Mouse (Mus musculus) thymus, postnatal 14 days (tissue): ENCODE measurements around the gene Rptor.

ENCODE experiments used
- DNase-seq: peaks from one replicate; pipeline ENCODE4 v3.0.0; 2021

Gene Rptor

DNA sequence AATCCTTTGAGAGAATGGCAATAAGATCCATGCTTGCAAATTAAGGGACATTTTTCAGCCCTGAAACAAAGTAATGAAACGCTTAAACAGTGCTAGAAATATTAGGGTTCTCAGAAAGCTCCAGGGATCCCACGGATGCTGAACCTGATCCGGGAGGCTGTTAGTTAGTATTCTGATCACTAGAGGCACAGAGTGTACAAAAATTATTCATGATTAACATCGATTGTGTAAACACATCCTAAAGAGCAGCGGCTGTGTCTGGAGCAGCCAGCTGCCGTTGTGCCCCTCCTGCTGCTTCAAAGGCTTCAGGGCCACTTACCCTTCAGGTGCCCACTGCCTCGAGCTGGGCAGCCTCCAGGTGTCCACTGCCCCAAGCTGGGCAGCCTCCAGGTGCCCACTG lies 185.8 kb downstream of the Rptor start:
- DNase-seq: no peak

DNA sequence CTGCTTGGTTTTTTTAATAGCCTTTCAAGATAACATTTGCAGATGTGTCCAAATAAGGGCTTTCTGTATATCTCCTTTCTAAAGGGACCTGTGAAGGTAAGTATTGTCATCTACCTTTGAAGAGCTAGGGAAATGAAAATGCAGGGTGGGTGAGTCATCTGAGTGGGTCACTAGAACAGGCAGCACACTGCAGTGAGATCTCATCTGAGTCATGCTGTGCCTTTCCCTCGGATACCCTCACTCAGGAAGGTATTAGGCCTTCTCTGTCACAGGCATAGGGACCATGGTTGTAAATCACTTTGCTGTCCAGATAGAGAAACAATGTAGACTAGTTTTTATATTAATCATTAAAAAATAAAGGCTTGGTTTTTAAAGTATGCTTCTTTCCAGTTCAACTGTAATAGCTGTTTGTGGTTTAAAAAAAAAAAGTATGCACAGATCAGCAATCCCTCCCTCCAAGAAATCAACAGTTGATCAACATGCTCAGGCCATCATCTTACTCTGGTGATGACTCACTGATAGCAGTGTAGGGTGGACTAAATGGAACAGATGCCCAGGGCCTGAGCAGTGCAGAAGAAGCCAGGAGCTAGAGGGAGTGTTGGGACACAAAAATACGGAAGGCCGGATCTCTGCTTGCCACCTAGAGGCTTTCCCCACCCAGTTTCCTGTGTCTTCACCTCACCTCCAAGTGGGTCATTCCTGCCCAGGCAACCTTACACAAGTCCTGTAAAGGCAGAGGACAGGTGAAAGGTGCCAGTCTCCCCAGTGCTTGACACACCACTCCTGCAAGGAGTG lies 186.4 kb downstream of the Rptor start:
- DNase-seq: no peak

DNA sequence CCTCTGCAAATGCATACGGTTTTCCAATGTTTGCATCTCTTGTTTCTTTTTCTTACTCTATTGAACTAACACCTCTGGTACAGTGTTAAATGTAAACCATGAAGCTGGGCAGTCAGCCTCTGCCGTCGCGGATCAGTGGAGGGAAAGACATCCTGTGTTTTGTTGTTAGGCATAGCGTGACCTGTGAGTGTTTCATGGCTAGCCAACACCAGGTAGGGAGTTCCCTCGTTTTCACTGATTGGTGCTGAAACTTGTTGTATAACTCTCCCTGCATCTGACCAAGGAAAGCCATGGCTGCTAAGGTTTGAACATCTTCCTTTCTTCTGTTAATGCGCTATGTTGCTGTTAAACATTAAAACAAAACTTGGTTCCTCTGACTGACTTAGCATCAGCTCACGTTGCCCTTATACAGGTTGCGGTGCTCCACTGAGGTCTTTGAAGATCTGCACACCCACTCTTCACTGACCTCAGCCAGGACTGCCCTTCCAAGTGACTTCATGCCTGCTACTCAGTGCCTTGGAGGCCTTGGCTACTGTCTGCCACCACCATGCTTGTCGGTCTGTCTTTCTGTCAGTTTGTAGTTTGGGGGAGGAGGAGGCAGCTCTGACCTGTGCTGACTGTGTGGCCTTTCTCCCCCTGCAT lies 189.3 kb downstream of the Rptor start:
- no peak for DNase-seq

DNA sequence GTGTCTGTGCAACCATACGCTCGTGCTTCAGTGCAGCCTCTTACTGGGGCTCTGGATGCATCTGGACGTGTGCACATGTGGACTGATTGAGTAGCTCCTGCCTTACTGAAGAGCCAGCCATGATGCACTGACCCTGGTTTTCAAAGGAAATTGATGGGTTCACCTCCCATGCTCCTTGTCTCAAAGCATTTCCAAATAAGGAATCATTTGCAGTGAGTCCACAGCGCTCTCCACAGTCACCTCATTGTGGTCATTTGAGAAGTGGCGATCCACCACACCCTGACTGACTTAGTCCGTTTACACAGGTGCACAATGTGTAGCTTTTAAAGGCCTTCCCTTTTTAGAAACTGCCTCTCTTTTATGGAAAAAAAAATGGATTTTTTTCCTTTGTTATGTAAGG lies 190.7 kb downstream of the Rptor start:
- no peak for DNase-seq

DNA sequence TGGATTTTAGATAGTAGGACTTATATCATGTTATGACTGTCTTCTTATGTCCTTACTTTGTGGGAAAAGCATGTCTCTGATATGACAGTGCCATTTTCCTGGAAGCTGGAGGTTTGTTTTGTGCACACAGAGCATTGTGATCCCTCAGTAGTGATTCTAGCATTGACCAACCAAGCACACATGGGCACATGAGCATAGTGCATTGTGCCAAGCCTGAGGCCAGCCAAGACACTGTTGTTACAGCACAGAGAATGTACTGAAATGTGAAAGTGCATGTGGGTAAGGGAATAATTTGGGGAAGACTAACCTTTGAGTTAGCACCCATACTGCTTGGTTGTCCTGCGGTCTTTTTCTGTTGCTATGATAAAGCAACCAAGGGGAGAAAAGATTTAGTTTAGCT lies 191.3 kb downstream of the Rptor start:
- DNase-seq: no peak

DNA sequence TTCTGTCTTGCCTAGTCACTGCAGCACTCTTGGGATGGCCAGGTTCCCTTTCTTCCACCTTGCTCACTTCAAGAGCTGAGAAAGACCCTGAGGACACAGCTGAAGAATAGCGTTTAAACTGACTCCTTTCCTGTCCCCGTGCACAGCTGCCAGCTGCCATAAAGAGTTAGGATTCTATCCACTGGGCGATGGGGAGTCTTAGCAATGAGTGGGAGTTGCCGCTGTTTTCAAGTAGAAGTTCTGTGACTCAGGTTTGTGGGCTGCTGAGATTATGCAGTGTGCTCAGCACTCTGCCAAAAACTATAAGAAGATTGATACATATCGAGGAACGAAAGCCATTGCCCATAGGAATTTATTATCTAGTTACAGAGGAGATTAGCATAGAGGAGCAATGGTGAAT lies 192.0 kb downstream of the Rptor start:
- no peak for DNase-seq

DNA sequence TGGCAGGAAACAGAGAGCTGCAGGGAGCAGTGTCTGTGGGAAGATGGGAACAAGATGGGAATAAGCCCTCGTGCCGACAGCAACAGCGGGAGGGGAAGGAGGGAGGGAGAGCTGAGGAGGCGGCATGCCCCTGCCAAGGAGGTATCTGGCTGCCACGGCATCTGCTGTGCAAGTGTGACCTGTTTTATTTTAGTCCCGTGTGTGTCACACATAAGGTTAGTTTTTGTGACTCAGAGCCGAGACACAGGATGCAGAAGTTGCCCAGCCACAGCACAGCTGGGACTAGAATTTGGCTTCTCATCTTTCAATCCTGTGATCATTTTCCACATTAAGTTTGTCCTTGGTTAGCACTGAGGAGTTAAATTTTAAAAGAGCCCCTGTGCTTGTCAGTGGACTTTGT lies 193.7 kb downstream of the Rptor start:
- DNase-seq: peak; percentile 37

DNA sequence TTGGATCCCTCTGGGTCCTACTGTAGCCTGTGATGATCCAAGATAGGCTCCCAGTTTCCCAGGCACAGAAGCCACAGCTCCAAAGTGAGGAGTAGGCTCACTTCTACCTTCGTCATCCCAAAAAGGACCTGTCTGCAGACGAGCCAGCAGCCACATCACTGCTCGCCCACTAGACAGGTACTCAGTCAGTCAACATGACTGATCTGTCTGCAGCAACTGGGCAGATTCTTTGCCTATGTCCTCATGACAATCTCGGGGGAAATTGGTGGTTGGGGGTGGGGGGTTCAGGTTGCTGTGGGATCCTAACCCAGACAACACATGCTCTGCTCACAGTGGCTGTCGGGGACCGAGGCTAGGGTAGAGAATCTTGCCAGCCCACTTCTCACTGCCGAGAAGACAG lies 194.1 kb downstream of the Rptor start:
- no peak for DNase-seq

DNA sequence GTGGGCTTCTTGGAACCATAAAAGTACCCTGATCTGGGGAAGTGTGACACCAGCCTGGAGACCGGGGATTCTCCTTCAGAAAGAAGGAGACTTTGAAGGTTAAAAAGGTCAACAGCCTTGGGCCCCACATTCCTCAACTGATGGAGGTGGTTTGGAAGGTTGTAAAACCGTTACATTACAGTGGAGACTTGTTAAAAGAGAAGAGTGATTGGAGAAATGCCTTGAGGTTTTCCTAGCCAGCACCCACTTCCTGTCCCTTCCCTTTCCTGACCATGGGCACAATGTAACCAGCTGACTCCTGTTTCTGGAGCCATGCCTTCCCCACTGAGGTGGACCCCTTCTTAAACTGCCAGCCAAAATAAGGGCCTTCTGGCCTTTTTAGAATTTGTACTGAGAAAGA lies 196.8 kb downstream of the Rptor start:
- DNase-seq: no peak

DNA sequence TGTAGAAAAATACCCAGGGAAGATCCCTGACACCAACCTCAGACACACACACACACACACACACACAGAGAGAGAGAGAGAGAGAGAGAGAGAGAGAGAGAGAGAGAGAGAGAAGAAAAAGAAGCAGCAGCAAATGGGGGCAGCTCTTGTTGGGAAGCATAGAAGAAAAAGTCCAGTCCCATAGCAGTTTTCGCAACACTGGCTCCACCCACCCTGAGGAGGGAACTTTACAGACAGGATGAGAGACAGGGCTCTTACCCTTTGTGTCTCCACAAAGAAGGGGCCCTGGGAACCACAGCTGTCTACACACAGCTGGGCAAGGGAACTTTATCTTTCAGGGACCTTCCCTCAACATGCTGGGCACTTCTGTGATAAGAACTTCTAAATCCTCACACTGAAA lies 199.2 kb downstream of the Rptor start:
- peak; percentile 82 for DNase-seq

DNA sequence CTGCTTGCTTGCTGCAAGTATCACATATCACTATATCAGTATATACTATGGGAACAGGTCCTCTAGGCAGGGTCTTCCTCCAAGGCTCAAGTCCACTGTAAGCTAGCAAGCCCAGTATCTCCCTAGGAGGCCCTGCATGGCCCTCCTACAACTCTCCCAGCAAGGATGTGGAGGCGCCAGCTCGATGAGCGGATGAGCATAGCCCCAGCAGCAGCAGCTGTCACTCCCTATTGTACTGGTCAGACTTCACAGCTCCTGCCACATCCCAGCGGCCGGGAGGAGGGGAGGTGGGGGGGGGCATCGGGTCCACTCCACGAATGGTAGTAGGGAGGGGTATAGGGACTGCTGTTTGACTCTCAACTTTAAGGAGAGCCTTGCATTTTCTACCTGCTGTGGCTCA lies 200.2 kb downstream of the Rptor start:
- no peak for DNase-seq

DNA sequence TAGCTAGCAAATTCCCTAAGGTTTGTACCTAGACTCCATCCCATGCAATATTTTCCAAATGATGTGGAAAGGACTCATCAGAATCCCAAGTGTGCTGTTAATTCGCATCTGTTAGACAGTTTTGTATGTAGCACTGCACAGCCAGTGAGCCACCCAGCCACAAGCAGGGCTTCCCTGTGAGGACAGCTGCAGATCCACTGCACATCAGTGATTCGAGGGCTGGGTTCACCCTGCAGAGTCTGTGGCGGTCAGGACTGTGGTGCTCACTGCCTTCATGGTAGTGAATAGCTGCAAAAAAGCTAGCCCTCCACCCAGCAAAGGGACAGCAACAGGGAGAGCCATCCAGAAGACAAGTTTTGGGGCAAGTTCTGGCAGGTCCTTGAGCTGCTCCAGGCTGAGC lies 201.7 kb downstream of the Rptor start:
- no peak for DNase-seq

DNA sequence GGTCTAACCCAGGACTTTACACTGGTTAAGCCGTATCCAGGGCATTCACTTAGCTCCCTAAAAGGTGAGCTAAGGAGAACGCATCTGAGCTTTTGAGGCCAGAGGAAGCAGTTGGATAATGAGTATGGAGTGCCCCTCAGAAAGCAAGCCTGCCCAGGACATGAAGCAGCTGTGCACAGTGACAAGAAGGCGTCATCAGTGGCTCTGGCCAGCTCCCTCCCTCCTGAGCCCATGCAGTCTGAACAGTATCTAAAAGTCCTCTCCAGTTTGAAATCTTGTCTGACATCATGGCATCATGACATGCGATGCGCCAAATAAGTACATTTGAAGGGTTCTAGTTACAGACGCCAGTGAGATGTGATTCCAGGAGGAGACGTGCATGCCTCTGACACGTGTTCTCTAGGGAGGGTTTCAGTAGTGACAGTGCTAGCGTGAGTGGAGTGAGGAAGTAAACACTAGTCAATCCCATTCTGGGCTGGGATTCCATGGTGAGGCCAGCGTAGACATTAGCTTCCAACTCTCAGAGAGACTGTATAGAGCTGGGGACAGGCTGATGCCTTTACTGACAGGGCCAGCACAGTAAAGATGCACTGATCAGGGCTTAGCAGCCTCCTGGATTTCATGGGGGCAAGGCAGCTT lies 202.5 kb downstream of the Rptor start:
- DNase-seq: no peak

DNA sequence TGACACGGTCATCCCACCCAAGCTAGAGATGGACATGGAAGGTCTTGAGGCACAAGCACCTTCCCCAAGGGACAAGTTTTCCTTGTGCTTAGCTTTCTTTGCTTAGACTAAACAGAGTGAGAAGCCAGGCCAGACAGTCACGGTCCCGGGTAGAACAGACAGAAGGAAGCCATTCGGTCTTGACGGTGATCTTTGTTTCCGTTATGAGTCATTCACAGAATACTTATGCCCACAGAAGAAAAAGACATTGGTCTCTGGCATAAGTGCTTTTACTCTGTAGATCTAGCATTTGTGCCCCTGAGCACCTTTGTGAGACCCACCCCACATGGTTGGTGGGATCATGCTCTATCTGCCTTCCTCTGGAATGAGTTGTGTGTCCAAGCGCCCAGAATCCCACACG lies 203.8 kb downstream of the Rptor start:
- DNase-seq: no peak

DNA sequence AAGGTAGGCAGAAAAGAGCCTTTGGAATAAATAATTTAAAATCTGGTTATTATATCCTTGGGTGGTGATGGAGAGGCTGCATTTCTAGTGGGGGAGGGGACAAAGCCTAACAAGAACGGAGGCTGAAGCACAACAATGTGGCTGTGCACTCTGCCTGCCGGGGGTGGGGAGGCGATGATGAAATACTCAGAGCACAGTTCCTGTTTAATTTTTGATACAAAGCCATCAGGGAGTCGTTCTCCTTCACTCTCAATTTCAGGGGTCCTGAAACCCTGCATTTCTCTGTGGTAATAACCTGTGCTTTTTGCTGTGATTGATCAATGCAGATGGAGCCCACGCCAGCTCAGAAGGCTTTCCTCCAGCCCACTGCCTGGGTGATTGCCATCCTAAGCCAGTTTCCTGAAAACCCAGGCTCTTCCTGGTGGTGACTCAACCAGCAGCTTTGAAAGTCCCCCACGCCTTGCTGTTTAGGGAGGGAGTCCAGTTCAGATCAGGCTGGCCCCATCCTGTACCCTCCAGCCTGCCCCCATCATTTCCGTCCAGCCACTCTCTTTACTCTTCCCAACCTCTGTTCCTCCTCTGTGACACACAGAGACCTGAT lies 204.8 kb downstream of the Rptor start:
- DNase-seq: no peak

DNA sequence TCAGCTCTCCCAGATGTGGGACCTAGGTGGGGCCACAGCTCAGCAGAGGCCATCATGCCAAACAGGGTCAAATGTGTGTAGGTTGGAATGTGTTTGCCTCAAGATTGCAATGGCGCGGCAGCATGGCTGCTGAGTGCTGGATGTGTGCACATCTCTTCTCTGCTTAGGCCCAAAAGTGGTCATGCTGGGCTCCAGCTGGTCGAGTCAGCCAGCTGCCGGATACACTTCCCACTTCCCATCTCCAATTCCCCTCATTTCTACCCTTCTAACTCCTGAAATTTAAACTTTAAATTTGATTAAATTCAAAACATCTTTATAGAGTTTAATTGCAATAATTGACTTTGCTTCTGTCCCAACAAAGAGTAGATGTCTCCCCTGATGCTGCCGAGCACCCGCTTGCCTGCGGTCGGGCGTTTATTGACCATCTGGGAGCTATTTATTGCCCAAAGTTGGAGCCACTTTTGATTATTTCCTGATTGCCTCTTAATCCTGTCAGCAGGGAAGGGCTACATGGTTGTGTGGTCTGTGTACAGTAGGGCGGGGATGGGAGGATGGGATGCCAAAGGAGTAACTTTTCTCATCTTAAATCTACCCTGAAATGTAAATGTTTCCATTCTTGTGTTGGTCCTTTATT lies 206.1 kb downstream of the Rptor start:
- DNase-seq: no peak

DNA sequence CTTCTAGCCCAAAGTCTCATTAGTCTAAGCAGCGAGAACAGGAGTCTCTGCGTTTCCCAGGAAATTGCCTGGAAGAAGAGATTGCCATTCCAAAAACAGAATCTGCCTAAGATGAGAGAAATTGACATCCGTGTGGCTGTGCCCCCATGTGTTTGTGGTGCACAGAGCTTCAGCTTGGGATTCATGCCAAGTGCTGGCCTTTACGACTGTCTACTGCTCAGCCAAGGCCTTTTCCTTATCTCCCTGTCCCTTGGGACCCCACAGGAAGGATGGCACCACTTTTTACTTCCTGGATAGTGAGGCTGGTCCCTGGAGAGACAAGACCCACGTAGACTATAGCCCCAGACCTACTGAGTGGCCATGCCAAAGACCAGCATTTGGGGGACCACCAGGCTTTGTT lies 206.6 kb downstream of the Rptor start:
- DNase-seq: no peak

DNA sequence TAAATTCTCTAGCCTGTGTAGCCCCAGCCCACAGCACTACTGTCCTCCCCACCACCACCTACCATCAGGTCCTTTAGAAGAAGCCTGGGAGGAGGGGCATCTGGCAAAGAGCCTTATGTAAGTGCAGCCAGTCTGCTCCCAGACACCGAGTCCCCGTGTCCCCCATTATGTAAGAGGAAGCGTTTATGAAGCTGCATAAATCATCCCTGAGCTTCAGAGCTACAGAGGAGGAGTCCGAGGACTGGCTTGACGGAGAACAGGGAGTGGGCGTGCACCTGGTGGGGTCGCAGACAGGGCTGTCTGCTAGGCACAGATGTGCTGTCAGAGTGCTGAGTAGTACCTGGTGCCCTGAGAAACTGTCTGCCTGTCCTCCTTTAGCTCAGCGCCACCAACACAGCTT lies 208.3 kb downstream of the Rptor start:
- peak; percentile 47 for DNase-seq

DNA sequence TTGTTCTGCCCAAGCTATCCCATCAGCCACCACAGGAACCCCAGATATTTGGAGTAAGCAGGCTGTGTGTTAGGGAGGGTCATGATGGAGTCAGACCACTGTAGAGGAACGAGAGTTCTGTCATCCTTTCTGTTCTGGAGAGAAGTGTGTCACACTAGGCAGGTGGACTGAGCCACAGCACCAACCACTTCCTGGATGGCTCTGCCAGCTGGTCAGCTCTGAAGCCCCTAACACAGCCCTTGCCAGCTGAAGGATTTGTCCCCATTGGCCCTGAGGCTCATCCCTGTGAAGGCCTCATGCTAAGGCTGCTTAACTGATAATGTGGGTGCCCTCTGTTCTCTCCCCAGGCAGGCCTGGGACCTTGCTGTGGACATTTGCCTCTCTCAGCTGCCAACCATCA lies 208.9 kb downstream of the Rptor start:
- DNase-seq: no peak

DNA sequence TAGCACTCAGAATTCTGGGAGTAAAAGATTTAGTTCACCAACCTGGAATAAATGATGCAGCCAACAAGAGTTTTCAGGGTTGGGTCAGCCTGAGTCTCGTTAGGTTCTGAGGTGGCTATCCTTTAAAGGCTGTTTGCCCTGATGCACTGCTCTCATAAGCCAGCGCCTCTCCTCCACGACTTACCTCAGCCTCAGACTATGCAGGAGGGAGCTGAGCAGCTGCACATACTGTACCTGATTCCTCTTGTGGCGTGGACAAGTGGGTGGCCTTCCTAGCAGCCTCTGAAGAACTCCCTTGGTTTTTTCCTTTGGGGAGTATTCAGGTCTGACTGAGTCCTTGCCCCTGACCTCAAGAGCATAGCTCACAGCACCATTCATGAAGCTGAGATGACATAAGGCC lies 209.4 kb downstream of the Rptor start:
- no peak for DNase-seq

DNA sequence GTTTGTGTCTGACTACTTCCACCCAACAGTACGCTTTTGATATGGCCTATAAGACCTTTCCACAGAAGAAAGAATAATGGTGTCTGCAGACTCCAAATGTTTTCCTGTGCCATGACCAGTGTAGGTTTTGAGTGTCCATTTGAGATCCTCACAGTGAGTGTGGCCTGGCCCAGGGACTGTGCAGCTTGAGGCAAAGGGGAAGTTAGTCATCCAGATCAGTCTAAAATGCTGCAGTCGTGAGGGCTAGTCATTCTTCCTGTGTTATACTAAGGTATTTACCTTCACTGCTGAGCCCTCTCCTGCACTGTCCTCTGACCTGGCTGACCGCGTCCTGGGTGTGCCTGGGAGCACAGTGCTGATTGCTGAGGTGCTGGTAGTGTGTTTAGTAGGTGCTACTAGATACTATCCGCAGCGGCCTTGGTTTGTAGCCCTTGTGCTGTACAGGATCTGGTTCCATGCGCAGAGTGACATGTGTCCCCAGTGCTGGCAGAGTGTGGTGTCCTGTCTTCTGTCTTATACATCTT lies 211.4 kb downstream of the Rptor start:
- DNase-seq: no peak

DNA sequence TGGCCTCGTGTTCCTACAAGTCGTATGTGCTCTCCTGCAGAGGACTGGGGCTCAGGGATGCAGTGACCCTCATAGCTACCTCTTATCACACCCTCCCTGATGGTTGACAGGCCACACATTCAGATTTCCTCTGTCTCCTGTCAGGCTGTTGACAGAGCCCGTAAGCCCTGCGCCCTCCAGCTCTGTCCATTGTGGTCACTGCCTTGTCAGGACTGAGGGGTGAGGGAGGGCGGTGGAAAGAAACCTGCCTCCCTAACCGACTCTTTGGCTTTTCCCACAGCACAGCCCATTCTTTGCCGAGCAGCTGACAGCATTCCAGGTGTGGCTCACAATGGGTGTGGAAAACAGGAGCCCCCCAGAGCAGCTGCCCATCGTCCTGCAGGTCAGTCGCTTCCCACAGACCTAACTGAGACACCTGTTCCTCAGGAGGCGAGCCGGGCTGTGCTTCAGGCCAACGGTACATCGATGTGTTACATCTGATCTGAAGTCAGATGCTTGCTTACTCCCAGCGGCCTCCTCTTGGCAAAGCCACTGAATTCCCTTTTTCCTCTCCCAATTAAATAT lies 214.2 kb downstream of the Rptor start:
- no peak for DNase-seq

DNA sequence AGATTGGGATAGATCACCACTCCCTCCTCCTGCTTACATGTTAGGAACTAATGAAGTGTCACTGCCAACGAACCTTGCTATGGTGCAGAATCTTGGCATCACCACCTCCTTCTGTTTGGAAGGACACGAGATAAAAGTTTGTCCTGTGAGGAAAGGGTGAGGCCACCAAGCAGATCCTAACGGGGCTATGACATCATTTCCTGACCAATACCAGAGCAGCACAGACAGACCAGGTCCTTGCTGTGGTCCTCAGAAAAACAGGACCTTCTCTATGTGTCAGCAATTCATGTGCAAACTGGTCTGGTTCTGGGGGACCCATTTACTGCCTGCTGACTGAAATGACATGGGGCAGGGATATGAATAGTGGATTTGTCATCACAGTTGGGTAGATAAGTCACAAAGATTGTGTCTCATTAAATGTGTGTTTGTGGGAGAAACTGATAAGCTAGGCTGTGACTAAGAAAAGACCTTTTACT lies 214.7 kb downstream of the Rptor start:
- no peak for DNase-seq
